Mouse (Mus musculus) lung, postnatal 0 days (tissue): ENCODE data around the gene Ssbp2. TPM values are rescaled to one million over a fixed set of nuclear protein-coding genes. Genes with fewer than 3 reads are reported as not detected.
A peak's percentile ranks its signal among the peaks of the same experiment; 100 is the strongest.

Experiments
- ATAC-seq: fragments of 200-750 bp; cut with Nextera tagmentation; 2 replicates; pipeline ENCODE4 v1.8.0; 2017; ENCODE audit warnings: moderate library complexity
- DNase-seq: peaks from one replicate; pipeline ENCODE4 v3.0.0-alpha.2; 2016; ENCODE audit warnings: low spot score
- H3K27ac ChIP-seq: fragments of 300-500 bp; sonication (generic); 2 replicates; pipeline ENCODE4 v1.5.1; 2014; ENCODE audit warnings: antibody characterized with exemption, mild to moderate bottlenecking, low read length, mixed read lengths
- H3K27me3 ChIP-seq: fragments of 300-500 bp; sonication (generic); replicated peaks from 2 replicates; pipeline ENCODE4 v1.6.1; 2014; ENCODE audit warnings: low read length, mixed read lengths; ENCODE audit not compliant: insufficient read depth
- H3K36me3 ChIP-seq: fragments of 300-500 bp; sonication (generic); 2 replicates; pipeline ENCODE4 v1.6.1; 2014; ENCODE audit warnings: low read length, mixed read lengths; ENCODE audit not compliant: insufficient read depth
- H3K4me1 ChIP-seq: fragments of 300-500 bp; sonication (generic); 2 replicates; pipeline ENCODE4 v1.6.1; 2014; ENCODE audit warnings: antibody characterized with exemption, low read depth, low read length, mixed read lengths; ENCODE audit not compliant: insufficient read depth
- H3K4me2 ChIP-seq: fragments of 300-500 bp; sonication (generic); replicated peaks from 2 replicates; pipeline ENCODE4 v1.6.1; 2014; ENCODE audit warnings: low read depth, mild to moderate bottlenecking, low read length, moderate library complexity, mixed read lengths
- H3K4me3 ChIP-seq: fragments of 300-500 bp; sonication (generic); 2 replicates; pipeline ENCODE4 v1.5.1; 2014; ENCODE audit warnings: low read depth, low read length
- H3K9ac ChIP-seq: fragments of 300-500 bp; sonication (generic); replicated peaks from 2 replicates; pipeline ENCODE4 v1.6.1; 2014; ENCODE audit warnings: low read depth, mild to moderate bottlenecking
- H3K9me3 ChIP-seq: fragments of 300-500 bp; sonication (generic); 2 replicates; pipeline ENCODE4 v1.6.1; 2016; ENCODE audit warnings: low read length, mixed read lengths
- CTCF ChIP-seq: IDR thresholded peaks from 2 replicates; pipeline ENCODE4 v1.5.1; 2016; ENCODE audit warnings: antibody characterized with exemption, mild to moderate bottlenecking
- EP300 ChIP-seq: IDR thresholded peaks from 2 replicates; pipeline ENCODE4 v1.6.1; 2016; ENCODE audit warnings: antibody characterized with exemption, mild to moderate bottlenecking, control low read depth
- whole genome bisulfite sequencing: fragments of 180-500 bp; shearing (Covaris S2); extraction: QIAGEN DNeasy Blood & Tissue Kit; methylation state at CpG from one replicate; pipeline ENCODE4 v1.1.7; 2014; 5-methylcytosine and 5-hydroxymethylcytosine counted together
- polyA plus RNA-seq: library from polyadenylated mRNA; unstranded; fragments of >200 nt; fragmentation: Nextera tagmentation; extraction: Ambion mirVana; gene quantifications from 2 replicates; pipeline ENCODE4 v1.2.1, GENCODE M21; 2015

Ssbp2 gene
- polyA plus RNA-seq, 1 experiment from 2014 or later = 63.1 TPM

- DNase-seq = peak; percentile 22
- no peak overlapping the region for H3K4me2 ChIP-seq
- no peak for TF ChIP-seq CTCF
- TF ChIP-seq EP300 = no peak
- no peak overlapping the region for H3K27ac ChIP-seq
- H3K9me3 ChIP-seq = no peaks in the 10 kb centered on the region
- 43% methylated on average over 2 of the region's 2 CpGs for WGBS
- ATAC-seq = peak; percentile 26; the same call in 1 of the 2 replicates
- H3K36me3 ChIP-seq = no peaks in the 10 kb centered on the region
- H3K4me3 ChIP-seq = no peak overlapping the region
- H3K9ac ChIP-seq = no peak overlapping the region
- no peaks in the 10 kb centered on the region for H3K27me3 ChIP-seq
- H3K4me1 ChIP-seq = no peaks in the 10 kb centered on the region
These were observed 236.1 kb downstream of the Ssbp2 start for GRCm38 (mm10) chr13:91696109-91696645.

GRCm38 (mm10) chr13:91697011-91697410 lies 236.9 kb downstream of the Ssbp2 start:
- peak; percentile 66 for DNase-seq
- ATAC-seq = no peak
- Histone ChIP-seq H3K9me3 (no peaks in the 10 kb centered on the region), H3K27ac (no peak overlapping the region), H3K4me1 (no peaks in the 10 kb centered on the region), H3K27me3 (no peaks in the 10 kb centered on the region), H3K4me3 (no peak overlapping the region), H3K4me2 (no peak overlapping the region), H3K9ac (no peak overlapping the region), H3K36me3 (no peaks in the 10 kb centered on the region)
- WGBS = 26% methylated on average over 3 of the region's 3 CpGs
- TF ChIP-seq EP300 (no peak), CTCF (peak; percentile 74)

- no peak overlapping the region for H3K27ac ChIP-seq
- no peaks in the 10 kb centered on the region for H3K36me3 ChIP-seq
- no peak overlapping the region for H3K4me2 ChIP-seq
- TF ChIP-seq CTCF (no peak), EP300 (no peak)
- no peaks in the 10 kb centered on the region for H3K27me3 ChIP-seq
- H3K9me3 ChIP-seq = no peaks in the 10 kb centered on the region
- 48% methylated on average over 6 of the region's 6 CpGs for WGBS
- ATAC-seq = peak; percentile 70
- H3K4me1 ChIP-seq = no peaks in the 10 kb centered on the region
- H3K4me3 ChIP-seq = no peak overlapping the region
- DNase-seq = peak; percentile 37
- no peak overlapping the region for H3K9ac ChIP-seq
These were observed 242.3 kb downstream of the Ssbp2 start for GRCm38 (mm10) chr13:91702337-91702736.

GRCm38 (mm10) chr13:91719487-91719886 lies 259.4 kb downstream of the Ssbp2 start:
- H3K4me3 ChIP-seq = no peak overlapping the region
- 89% methylated on average over 6 of the region's 6 CpGs for WGBS
- DNase-seq = no peak
- H3K27me3 ChIP-seq = no peaks in the 10 kb centered on the region
- no peaks in the 10 kb centered on the region for H3K4me1 ChIP-seq
- H3K9ac ChIP-seq = no peak overlapping the region
- H3K9me3 ChIP-seq = no peaks in the 10 kb centered on the region
- ATAC-seq = no peak
- no peak overlapping the region for H3K27ac ChIP-seq
- no peaks in the 10 kb centered on the region for H3K36me3 ChIP-seq
- no peak overlapping the region for H3K4me2 ChIP-seq
- TF ChIP-seq CTCF = no peak
- no peak for TF ChIP-seq EP300

- Histone ChIP-seq H3K9me3 (no peaks in the 10 kb centered on the region), H3K4me3 (no peak overlapping the region), H3K27me3 (no peaks in the 10 kb centered on the region), H3K27ac (no peak overlapping the region), H3K9ac (no peak overlapping the region), H3K36me3 (no peaks in the 10 kb centered on the region), H3K4me1 (no peaks in the 10 kb centered on the region), H3K4me2 (no peak overlapping the region)
- WGBS = 54% methylated on average over 8 of the region's 8 CpGs
- TF ChIP-seq EP300 (no peak), CTCF (peak; percentile 53)
- ATAC-seq (no peak; the same call in 1 of the 2 replicates), DNase-seq (no peak)
These were observed 263.1 kb downstream of the Ssbp2 start for GRCm38 (mm10) chr13:91723108-91723735.

- WGBS = 68% methylated on average over 7 of the region's 7 CpGs
- TF ChIP-seq CTCF (no peak), EP300 (no peak)
- H3K27me3 ChIP-seq = no peaks in the 10 kb centered on the region
- H3K4me2 ChIP-seq = no peak overlapping the region
- H3K9ac ChIP-seq = no peak overlapping the region
- no peaks in the 10 kb centered on the region for H3K36me3 ChIP-seq
- no peaks in the 10 kb centered on the region for H3K9me3 ChIP-seq
- no peak overlapping the region for H3K27ac ChIP-seq
- no peaks in the 10 kb centered on the region for H3K4me1 ChIP-seq
- DNase-seq (no peak), ATAC-seq (no peak)
- H3K4me3 ChIP-seq = no peak overlapping the region
These were observed 263.6 kb downstream of the Ssbp2 start for GRCm38 (mm10) chr13:91723736-91724119.

GRCm38 (mm10) chr13:91724211-91724610 lies 264.1 kb downstream of the Ssbp2 start:
- DNase-seq (peak; percentile 13), ATAC-seq (no peak)
- Histone ChIP-seq H3K4me1 (no peaks in the 10 kb centered on the region), H3K4me2 (no peak overlapping the region), H3K27ac (no peak overlapping the region), H3K36me3 (no peaks in the 10 kb centered on the region), H3K4me3 (no peak overlapping the region), H3K9ac (no peak overlapping the region), H3K9me3 (no peaks in the 10 kb centered on the region), H3K27me3 (no peaks in the 10 kb centered on the region)
- 71% methylated on average over 3 of the region's 3 CpGs for WGBS
- TF ChIP-seq EP300 (no peak), CTCF (no peak)
